Mouse (Mus musculus): Measurements from ENCODE around the gene Sorl1.
A peak's percentile ranks its signal among the peaks of the same experiment; 100 is the strongest.

Gene Sorl1

DNA sequence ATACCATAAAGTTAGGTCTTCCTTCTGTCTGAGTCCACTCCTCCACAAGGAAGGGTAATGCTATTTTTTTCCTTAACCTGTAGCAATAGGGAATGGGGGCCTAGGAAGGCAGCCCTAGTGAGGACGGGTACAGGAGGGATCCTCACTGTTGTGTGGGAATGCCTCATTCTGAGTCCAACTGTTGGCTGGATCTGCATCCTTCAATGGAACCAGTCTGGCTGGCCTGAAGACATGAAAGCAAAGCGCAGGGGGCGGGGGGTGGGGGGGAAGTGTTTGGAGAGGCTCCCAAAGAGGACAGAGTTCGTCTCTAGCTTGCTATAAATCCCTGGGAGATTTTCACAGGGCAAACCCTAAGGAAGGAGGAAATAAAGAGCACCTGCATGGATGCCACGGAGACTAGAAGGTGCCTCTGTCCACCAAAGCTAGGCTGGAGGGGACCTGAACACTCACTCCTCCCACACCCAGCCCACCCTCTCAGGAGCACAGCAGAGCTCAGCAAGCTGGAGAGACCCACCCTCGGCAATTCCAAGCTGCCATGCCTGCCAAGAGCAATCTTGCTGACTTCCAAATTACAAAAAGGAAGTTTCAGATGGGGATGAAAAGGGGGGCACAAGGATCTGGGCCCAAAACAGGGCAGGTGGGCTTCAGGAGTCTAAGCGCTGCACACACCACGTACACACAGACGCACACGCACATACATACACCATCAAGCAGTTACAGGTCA, 2.3 kb downstream of the Sorl1 start:
- no peak for DNase-seq

GRCm38 (mm10) chr9:42116418-42117056, 7.6 kb downstream of the Sorl1 start:
- DNase-seq, result no peak

- DNase-seq, result no peak
Observed at GRCm38 (mm10) chr9:42115078-42115477, 9.0 kb downstream of the Sorl1 start.

GRCm38 (mm10) chr9:42113316-42113715, 10.8 kb downstream of the Sorl1 start:
- no peak for DNase-seq

DNA sequence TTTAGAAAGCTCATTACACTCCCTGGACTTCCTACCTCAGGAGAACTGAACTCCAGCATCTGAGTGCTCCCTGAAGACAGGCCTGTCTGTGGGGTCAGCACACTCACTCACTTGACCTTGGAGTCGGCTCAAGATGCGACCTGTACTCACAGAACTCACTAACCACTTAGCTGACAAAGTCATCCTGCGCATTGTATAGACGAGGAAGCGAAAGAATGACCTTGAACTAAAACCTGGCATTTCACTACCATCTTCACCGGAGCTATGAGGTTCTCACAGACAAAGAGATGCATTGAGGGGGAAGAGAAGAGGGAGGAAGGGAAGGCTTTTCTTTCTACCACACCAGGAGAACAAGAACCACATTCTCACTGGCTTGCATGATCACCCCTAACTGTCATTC, 11.4 kb downstream of the Sorl1 start:
- no peak for DNase-seq

DNA sequence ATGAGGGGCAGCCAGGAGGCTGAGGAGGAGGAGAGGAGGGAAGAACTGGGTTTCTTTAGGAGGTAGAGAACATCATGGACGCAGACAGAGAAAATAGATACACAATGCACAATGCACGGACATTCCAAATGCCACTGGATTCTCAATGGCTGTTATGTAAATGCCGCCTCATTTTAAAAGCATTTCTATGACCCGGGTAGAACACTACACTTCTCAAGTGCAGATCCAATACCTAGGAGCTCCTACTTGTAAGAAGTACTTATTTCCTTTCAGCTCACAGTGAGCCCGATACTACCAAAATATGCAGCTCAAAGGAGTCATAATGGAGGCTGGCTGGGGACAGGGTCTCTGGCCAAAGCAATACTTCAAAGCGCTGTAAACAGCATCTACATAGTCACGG, 12.8 kb downstream of the Sorl1 start:
- DNase-seq, result no peak

DNA sequence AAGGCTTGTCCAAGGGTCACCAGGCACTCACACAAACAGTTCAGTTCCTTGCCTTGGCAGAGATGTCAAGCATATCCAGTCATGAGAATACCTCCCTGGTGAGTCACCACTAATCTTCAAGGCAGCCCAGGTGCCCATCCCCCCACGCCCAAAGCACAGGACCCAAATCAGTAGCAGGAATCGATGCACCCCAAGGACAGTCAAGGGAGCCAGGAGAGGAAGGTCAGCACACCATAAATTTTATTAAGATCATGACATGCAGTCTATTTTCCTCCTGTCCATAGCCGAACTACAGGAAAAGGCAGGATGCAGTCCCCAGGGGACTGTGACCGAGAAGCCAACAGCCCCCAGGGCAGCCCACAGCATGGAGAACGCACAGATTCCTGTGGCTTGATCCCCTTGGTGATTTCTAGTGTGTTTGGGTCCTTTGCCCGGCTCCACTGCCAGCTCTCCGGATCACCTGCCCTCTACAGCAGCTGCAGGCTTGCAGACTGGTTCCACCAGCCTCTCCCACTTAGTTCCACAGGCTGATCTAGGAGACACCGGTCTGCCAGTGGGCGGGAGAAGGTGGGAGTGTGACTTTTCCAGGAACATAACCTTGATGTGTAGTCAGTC, 14.2 kb downstream of the Sorl1 start:
- DNase-seq, result peak; percentile 87 to 93

DNA sequence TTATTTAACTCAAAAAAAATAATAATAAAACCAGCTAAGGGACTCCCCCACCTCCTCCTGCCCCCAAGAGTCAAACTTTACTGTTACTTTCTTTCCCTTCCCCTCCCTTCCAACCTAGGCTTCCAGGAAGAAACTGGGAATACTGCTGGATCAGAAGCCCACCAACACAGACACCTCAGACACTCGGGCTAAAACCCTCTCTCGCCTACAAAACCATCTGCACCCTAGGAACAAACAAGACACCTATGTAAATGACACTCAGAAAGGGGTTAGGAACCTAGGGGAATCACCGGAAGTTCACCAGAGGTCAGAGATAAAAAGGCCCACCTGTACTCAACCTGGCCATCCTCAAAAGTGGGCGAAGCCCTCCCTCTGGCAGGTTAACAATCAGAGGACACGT, 15.0 kb downstream of the Sorl1 start:
- no peak for DNase-seq

DNA sequence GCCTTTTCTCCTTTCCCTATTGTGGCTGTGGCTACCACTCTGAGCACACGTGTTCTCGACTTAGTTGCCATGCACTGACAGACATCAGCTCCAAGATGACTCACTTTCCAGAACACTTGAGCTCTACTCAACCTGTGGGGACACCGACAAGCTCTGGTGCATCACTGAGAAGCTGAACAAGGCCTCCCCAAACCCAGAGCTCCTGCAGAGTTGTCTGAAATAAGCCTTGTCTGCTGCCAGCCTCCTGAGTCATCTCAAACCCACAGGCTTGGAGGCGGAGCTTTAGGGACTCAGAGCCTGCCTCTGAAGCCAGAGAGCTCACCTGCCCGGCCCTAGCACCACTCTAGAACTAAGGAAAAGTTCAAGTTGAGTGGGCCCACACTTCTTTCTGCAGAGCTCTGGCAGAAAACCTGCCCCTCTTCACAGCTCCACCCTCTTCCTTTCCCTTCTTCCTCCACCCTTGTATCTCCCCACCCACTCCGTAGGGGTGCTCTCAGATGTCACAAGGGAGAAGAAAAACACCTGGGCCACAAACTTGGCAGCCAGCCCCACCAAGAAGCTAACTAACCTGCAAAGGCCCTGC, 15.6 kb downstream of the Sorl1 start:
- DNase-seq, result peak; percentile 74 to 85

DNA sequence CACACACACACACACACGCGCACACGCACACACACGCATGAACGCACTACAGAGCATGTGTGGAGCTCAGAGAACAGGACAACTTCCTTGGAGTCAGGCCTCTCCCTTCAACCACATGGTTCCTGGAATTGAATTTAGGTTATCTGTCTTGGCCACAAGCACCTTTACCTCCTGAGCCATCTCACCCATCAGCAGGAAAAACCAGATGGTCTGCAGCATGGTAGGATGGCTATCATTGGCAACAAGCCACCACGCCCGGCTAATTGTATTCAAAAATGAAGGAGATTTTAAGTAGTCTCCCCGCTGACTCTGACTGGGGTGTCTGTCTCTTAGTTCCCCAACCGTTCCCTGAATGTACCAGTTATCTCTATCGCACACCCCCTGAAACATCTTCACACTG, 17.0 kb downstream of the Sorl1 start:
- DNase-seq, result no peak

DNA sequence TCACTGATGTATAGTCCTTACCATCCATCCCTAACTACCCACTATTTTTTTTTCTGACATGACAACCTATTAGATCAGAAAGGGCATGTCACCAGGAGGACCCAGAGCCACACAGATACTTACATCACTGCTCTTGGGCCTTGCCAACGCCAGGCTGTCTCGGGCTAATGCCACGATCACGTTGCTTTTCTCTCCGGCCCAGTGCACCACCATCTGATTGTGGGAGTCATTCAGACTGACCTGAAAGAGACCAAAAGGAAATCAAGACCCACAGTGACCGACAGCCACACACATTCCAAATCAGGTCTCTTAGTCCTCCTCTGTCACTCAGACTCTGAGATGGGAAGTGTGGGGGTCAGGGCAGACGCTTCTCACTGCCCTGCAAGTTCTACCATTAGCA, 17.8 kb downstream of the Sorl1 start:
- no peak for DNase-seq

GRCm38 (mm10) chr9:42103546-42103945, 20.6 kb downstream of the Sorl1 start:
- no peak for DNase-seq

DNA sequence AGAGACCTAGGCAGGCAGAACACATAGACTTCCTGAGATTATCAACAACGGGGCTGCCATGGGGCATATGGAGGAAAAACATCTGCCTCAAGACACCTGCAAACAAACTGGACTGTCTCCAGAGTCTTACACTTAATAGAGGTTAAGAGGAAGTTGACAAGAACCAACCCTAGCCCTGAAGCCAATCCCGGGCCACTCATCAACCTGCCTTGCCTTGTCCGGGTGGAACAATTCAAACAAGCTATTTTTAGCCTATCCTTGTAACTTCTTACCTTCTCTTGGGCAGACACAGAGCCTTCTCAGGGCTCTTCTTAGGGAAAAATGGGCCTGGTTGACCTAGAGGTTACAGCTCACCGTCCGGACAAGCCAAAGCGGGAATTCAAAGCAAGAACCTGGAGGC, 22.1 kb downstream of the Sorl1 start:
- no peak for DNase-seq

DNA sequence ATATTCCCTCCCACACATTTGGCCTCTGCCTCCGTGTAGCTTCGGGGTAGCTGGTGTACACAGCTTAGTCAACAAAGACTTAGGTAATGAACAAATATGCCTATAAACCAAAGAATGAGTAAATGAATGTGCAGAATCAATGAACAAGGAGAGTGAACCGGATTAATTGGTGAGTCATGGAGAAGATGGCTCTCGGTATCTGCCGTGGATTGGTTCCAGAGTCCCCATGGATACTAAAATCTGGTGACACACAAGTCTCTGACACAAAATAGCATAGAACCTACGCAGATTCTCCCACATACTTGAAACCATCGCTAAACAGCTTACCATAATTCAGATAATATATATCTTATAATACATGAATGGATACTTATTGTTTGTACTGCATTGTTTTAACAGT, 22.8 kb downstream of the Sorl1 start:
- no peak for DNase-seq

DNA sequence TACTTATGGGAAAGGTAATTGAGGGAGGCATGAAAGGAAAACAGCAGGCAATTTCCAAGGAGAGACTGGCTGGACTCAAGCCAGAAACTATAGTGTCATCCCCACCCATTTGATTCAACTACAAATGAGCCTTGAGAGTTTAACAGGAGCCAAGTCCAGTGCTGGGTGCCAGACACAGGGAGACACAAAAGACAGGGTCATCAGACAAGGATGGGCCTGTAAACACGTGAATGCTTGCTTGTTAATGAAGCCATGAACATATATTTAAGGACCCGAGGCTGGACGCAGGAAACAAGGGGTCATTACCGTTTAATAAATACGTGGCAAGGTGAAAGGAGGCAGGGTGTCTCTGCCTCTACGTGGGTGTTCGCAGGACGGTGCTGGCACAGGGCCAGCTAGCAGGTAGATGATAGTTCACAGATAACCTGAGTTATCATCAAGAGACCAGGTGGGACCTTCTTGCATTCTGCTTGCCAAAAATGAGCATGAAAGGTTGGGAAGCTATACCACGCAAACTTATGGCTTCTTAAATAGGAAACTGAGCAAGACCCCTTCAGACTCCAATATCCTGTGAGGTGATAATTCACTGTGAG, 23.4 kb downstream of the Sorl1 start:
- DNase-seq, result no peak

DNA sequence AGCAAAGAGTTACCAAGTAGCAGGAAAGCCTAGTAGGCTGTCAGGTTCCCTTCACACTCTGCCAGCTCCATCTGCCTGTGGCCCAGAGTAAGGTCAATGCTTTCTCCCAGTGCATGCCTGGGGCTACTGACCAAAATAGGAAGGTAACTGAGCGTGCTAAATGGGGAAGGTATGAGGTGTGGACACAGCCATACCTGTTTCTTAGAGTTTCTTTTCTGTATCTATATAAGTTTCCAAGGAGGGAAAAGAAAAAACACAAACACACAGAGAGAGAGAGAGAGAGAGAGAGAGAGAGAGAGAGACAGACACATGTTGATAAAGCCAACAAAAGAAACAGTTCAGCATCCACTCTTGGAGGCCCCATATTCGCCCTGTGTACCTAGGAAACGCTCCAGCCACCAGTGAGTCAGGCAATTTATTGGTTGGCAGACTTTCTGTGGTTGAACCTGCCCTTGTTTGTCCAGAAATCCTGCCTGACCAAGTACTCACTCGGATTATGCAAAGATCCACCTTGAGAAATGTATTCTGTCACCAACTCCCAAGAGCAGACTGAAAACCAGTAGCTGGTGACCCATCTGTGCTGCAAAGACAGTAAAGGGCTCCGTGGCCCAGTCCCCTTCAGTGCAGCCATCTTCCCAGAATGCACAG, 25.5 kb downstream of the Sorl1 start:
- DNase-seq, result peak in 1 of 2 experiments; percentile 58

DNA sequence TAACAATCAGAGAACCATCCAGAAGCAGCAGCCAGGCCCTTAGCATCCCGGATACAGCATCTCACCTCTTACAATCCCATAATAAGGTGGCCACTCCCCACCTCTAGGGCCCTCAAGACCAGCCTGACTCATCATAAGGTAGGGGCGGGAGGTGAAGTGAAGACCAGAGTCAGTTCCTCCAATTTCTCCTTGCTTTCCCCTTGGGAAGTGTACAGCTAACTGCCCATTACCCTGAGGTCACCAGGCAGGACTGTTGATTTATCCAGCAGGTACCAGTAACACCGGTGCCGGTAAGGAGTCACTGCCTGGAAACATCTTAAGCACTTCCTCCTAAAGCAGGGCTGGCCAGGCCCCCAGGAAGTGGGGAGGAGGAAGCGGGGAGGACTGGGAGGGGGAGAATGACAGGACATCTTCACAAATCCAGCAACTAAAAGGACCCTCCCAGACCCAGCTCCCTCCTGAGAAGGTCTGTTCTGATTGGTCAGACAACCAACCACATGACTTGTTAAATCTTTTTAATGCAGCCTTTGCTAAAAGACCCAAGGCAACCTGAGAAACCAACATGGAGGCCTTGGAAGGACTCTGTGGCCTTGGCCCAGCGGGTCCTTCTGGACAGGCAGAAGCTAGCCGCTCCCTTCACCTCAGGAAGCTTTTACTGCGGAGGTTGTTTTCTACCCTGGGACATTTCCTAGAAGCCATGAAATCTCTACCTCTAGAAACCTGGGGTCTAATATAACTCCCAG, 26.2 kb downstream of the Sorl1 start:
- DNase-seq, result peak in 1 of 2 experiments; percentile 33

GRCm38 (mm10) chr9:42097006-42097730, 26.9 kb downstream of the Sorl1 start:
- DNase-seq, result no peak

- peak; percentile 41 to 44 for DNase-seq
Observed at GRCm38 (mm10) chr9:42094752-42095151, 29.3 kb downstream of the Sorl1 start.

GRCm38 (mm10) chr9:42094028-42094551, 30.0 kb downstream of the Sorl1 start:
- no peak for DNase-seq

DNA sequence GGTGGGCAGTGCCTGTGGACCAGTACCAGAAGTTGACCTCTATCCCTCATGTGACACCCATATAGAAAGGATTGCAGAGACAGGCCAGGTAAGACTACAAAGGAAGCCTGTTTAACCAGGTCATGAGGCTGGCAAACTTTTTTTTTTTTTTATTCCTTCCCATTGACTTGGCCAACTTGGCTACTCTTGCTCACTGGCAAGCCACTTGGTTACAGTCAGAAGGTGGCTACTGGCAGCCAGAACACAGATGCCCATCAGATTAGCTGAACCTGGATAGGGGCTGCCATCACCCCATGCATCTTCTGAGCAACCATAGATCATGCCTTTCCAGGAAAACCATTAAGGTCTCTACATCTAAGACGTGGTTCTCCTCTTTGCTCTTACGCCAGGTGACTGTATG, 31.3 kb downstream of the Sorl1 start:
- DNase-seq, result no peak

All from kidney, adult 8-10 months (tissue).